Mouse (Mus musculus) embryo, embryonic 11 days (tissue): Measurements from ENCODE around the gene Btk.
A peak's percentile ranks its signal among the peaks of the same experiment; 100 is the strongest.

Experiments used
- DNase-seq: peaks from one replicate; pipeline ENCODE4 v3.0.0-alpha.2; 2015

Gene Btk

DNA sequence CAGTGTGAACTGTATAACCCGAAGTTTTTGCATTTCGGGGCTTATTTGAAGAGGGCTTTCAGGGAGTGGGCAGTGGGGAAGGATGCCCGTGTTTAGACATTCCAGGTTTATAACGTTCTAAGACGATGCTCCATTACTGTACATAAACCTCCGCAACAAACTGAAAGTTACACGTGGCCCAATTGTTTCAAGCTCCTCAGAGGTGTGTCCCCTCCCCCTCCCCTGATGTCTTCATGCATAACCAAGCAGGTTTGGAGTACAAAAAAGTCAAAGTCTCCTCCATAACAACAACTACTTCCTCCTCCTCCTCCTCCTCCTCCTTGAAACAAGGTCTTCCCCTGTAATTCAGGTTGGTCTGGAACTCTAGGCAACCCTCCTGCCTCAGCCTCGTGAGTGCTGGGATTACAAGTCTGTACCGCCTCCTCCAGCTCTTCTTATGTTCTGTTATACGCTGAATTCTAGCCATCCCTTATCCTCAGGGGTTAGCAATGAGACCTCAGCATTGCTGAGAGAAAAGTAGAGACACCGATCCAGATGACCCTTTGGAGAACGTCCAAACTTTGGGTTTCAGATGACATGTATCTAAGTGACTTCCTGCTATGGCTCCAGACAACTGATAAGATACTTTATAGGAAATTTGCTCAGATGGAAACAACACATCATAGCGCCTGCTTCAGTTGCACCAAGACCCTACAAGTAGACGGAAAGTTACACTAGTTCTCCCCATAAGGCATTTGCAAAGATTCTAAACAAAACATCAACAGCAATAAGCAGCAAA lies 2.7 kb downstream of the Btk start:
- DNase-seq = no peak

- DNase-seq = no peak
Measured at GRCm38 (mm10) chrX:134577896-134578295, 5.5 kb downstream of the Btk start.

DNA sequence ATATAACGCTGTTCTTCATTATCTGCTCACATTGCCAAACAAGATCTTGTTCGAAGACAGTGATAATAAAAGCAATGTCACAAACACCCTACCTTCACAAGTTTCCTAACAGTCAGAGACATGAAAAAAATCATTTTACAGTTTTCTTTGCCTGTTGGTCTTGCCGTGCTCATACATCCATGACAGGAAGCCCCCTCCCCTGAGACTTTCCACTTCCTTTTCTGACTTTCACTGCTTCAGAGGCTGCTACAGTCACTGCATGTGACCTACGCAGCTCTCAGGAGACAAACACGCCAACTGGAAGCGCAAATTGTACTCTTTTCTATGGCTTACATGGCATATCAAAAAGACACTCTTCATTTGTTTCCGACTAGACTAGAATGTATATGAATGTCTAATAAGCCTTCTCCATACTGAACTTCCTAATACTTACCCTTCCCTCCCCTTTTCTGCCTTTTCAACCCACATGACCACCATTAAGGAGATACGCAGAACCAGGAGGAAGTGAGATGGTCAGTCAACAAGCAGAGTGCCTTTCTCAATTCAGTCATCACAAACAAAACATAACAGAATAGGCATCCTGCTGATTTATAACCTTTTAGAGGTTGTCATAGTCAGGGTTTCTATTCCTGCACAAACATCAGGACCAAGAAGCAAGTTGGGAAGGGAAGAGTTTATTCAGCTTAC lies 16.7 kb downstream of the Btk start:
- no peak for DNase-seq

GRCm38 (mm10) chrX:134564326-134564725 lies 19.0 kb downstream of the Btk start:
- DNase-seq = no peak

DNA sequence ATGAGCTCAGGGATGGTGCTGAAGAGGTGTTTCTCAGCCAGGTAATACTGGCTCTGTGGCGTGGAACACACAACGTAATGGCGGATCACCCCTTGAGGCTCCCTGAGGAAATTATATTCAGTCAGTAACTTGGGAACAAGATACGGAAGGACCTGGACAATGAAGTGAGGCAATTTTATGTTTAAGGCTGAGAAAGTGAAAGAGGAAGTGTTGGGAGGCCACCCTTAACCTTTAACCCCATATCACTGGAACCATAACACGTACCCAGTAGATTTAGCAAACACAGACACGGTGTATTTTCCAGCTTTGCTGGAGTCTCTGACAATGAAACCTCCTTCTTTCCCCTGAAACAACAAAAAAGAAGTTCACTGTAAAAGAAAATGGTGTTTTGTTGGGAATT lies 28.9 kb downstream of the Btk start:
- DNase-seq = no peak

GRCm38 (mm10) chrX:134553326-134553725 lies 30.0 kb downstream of the Btk start:
- no peak for DNase-seq

DNA sequence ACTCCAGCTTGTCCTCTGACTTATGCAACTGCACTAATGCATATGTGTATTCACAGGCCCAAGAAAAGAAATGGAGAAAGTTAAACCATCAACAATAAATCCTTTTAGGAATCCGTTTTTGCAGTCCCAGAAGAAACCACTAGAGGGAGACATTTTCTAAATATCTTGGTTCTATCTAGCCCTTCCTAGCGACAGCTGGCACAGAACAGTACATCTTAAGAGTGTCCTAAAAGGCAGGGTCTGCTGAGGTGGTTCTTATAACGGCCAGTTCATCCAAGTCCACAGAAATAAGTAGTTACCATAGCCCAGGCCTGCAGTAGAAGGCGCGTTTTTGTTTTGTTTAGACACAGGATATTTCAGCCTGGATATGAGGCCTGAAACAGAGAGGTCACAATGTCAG lies 32.5 kb downstream of the Btk start:
- DNase-seq = peak; percentile 71

- no peak for DNase-seq
Measured at GRCm38 (mm10) chrX:134547330-134547729, 36.0 kb downstream of the Btk start.

GRCm38 (mm10) chrX:134541955-134542308 lies 41.4 kb downstream of the Btk start:
- DNase-seq = no peak

DNA sequence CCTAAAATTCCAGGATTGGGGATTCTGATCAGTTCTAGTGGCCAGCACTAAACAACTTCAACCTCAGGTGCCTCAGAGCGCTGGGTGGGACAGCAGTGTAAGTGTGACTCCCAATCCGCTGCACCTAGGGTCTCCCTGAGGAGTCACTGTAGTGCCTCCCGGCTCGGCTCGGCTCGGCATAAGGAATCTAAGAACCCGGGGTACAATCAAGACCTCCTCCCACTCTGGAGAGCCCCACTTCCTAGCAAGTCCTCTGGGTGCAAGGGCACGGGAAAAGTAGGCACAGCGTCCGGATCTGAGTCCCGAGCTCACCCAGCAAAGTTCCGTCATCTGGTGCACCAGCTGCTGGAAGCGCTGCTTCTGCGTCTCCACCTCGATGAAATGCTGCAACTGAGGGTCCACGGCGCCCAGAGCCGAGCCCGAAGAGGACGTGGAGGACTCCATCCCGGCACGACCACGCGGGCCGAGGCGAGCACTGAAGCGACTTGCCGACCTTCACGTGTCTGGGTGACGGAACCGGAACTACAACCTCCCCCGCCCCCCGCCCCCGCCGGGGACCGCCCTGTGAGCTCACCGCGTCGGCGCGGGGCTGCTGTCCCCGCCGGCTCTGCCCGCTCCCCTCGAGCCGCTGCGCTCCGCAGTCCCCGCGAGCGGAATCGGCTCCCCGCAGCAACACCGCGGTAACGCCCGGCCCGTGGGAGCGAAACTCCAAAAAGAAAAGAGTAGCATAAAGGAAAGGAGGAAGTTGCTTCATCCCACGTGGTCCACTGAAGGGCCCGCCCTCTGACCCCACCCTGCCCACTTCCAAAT lies 42.0 kb downstream of the Btk start, which contains the start of gene Timm8a1:
Gene Timm8a1, minus strand, starts transcription at position 721 of the 810 bp plus-strand sequence.
- DNase-seq = peak; percentile 71

- peak; percentile 13 for DNase-seq
Measured at GRCm38 (mm10) chrX:134540414-134541135, 42.8 kb downstream of the Btk start.

DNA sequence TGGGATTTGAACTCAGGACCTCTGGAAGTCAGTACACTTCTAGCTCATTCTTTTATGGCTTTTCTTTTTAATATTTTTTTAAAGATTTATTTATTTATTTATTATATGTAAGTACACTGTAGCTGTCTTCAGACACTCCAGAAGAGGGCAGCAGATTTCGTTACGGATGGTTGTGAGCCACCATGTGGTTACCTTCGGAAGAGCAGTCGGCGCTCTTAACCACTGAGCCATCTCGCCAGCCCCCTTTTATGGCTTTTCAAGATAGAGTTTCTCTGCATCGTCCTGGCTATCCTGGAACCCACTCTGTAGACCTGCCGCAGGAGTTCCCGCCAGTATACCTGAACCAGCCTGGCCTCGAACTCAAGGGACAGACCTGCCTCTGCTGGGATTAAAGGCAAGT lies 43.6 kb downstream of the Btk start:
- DNase-seq = peak; percentile 4

GRCm38 (mm10) chrX:134533346-134533745 lies 50.0 kb downstream of the Btk start:
- no peak for DNase-seq

DNA sequence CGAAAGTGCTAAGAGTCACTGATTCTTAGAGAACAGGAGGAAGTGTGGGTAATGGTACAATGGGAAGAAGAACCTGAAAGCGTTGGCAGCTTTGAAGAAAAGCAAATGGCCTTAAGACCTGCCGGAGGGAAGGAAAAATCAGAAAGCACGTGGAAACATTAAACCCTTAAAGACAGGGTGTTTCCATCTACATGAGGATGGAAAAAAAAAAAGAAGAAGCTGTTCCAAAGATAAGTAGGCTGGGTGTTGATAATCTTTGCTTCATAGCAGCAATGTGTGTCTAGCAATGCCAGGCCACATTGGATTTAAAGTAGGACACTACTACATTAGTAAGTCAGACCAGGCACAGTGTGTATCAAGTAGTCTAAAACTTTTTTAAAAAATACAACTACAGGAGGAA lies 58.1 kb downstream of the Btk start:
- no peak for DNase-seq

DNA sequence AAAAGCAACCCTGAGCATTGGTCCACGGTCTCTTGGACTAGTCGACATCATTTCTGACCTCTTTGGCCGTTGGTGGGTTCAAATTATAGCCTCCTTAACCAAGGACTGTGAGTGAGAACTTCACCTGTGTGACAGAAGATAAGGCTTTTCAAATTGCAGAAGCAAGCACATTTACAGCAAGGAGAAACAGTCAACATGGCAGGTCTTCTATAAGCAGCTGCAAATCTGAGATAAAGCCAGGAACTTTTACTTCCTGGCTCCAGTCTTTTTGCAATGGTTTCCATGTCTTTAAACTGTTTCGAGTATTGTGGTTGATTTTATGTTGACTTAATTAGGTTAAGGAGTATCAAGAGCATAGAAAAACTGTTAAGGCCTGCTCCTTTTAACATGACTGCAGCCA lies 59.6 kb downstream of the Btk start:
- no peak for DNase-seq

- DNase-seq = peak; percentile 2
Measured at GRCm38 (mm10) chrX:134509473-134509872, 73.9 kb downstream of the Btk start.

DNA sequence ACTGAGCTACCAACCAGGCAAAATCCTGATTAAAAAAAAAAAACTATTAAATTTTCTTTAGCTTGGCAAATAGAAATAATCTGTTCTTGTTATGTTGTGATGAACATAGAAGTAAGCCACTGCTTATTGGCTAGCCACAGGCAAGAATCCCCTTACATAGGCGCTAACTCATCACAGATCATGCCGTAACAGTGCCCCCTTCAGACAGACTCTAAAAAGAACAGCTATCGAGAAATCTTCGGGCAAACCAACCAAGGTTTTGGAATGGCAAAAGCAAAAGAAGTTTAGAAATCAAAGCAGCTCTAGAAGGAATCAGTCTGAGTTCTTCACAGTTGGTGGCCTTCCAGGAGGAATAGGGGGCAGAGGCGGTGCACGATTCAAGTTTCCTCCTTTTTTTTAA lies 75.4 kb downstream of the Btk start:
- no peak for DNase-seq

GRCm38 (mm10) chrX:134500651-134501050 lies 82.7 kb downstream of the Btk start:
- no peak for DNase-seq
